Mouse (Mus musculus): ENCODE results near the gene Ascl5.

DNA sequence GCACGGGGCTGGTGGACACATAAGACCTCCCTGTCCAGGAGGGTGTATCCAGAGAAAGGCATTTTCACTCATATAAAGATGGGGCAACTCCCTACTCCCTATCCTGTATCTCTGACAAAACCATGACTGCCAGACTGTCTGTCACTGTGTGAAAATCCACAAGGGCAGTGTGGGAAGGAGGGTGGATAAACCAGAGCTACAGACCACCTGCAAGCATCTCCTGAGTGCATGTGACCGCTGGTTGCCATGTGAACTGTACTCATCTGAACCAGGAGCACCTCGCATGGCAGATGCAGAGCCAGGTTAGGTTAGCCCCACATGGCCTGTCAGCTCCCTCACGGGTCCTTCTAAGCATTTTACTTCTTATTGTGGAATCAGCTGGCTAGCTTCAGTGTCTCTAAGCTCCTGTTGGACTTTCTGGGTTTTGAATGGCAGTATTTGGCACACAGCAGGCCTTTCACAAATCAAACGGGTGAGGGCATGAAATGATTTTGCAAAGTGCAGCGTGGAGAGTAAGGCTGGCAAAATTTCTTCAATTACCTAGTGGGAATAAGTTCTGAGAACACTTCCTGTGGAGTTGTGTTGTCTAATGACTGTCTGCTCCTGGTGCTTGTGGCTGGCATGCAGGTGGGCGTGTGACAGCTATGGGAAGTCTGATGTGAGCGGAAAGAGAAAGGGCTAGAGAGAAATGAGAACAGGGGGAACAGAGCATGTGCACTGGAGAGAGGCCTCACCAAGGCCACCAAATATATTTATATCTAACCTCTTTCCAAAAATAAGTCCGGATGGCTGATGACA lies 39.0 kb downstream of the Ascl5 start:
- no peak for TF ChIP-seq CTCF (IDR thresholded peaks at IDR 0.05; ENCODE audit: low read depth, low read length)
- no peak for TF ChIP-seq POLR2A (IDR thresholded peaks at IDR 0.05; ENCODE audit: borderline replicate concordance, low read depth, low read length)

All from bone marrow macrophage, adult 2 months (primary cell).